Mouse (Mus musculus) myocyte (in vitro differentiated cells): ENCODE data around the gene Gm20388. TPM values are rescaled to one million over a fixed set of nuclear protein-coding genes. Genes with fewer than 3 reads are reported as not detected.

ENCODE experiments used
- H3K27me3 ChIP-seq: one replicate; pipeline ENCODE4 v1.6.1; 2011; ENCODE audit not compliant: control insufficient read depth, insufficient read depth, insufficient read length
- H3K36me3 ChIP-seq: one replicate; pipeline ENCODE4 v1.6.1; 2011; ENCODE audit not compliant: control insufficient read depth, insufficient read depth
- H3K4me2 ChIP-seq: one replicate; pipeline ENCODE4 v1.6.1; 2011; ENCODE audit warnings: low read depth, control low read depth
- H3K4me3 ChIP-seq: one replicate; pipeline ENCODE4 v1.5.1; 2011; ENCODE audit warnings: mild to moderate bottlenecking, control low read depth, moderate library complexity
- H3K79me2 ChIP-seq: one replicate; pipeline ENCODE4 v1.6.1; 2011; ENCODE audit not compliant: control insufficient read depth, insufficient read depth
- H3ac ChIP-seq: one replicate; pipeline ENCODE4 v1.6.1; 2011; ENCODE audit not compliant: control insufficient read depth, insufficient read length
- CEBPB ChIP-seq: IDR thresholded peaks from 2 replicates; pipeline ENCODE4 v1.6.1; 2011; ENCODE audit warnings: mild to moderate bottlenecking, moderate library complexity; ENCODE audit not compliant: poor library complexity, insufficient read depth, severe bottlenecking
- E2F4 ChIP-seq: IDR thresholded peaks from one replicate; pipeline ENCODE4 v1.6.1; 2011; ENCODE audit warnings: mild to moderate bottlenecking, control low read depth, moderate library complexity; ENCODE audit not compliant: insufficient read depth
- MAX ChIP-seq: IDR thresholded peaks from one replicate; pipeline ENCODE4 v1.6.1; 2011; ENCODE audit warnings: low read depth, mild to moderate bottlenecking, control low read depth
- MYOD1 ChIP-seq, 3 experiments: IDR thresholded peaks; one replicate each; pipeline ENCODE4 v1.6.1; 2011; ENCODE audit warnings: control low read depth in 2 of 3, low read depth in 2 of 3, mild to moderate bottlenecking in 2 of 3, moderate library complexity in 1 of 3; ENCODE audit not compliant: insufficient read length in 2 of 3, control insufficient read depth in 1 of 3
- MYOG ChIP-seq, 3 experiments: IDR thresholded peaks; one replicate each; pipeline ENCODE4 v1.6.1; 2011; ENCODE audit warnings: control low read depth in 2 of 3, low read depth in 2 of 3, mild to moderate bottlenecking in 2 of 3; ENCODE audit not compliant: insufficient read length in 2 of 3, control insufficient read depth in 1 of 3, insufficient read depth in 1 of 3
- POLR2A ChIP-seq: IDR thresholded peaks from one replicate; pipeline ENCODE4 v1.6.1; 2011; ENCODE audit warnings: low read depth, mild to moderate bottlenecking, control low read depth, moderate library complexity; ENCODE audit not compliant: insufficient read length
- POLR2AphosphoS2 ChIP-seq: IDR thresholded peaks from one replicate; pipeline ENCODE4 v1.6.1; 2011; ENCODE audit warnings: low read depth, control low read depth; ENCODE audit not compliant: insufficient read length
- REST ChIP-seq: IDR thresholded peaks from one replicate; pipeline ENCODE4 v1.6.1; 2011; ENCODE audit warnings: mild to moderate bottlenecking, control low read depth, moderate library complexity; ENCODE audit not compliant: insufficient read depth, insufficient read length
- SRF ChIP-seq: IDR thresholded peaks from one replicate; pipeline ENCODE4 v1.6.1; 2011; ENCODE audit warnings: low read depth; ENCODE audit not compliant: control insufficient read depth, insufficient read length
- TCF12 ChIP-seq: IDR thresholded peaks from one replicate; pipeline ENCODE4 v1.6.1; 2011; ENCODE audit warnings: mild to moderate bottlenecking, control low read depth; ENCODE audit not compliant: poor library complexity, insufficient read depth, severe bottlenecking
- TCF3 ChIP-seq: IDR thresholded peaks from one replicate; pipeline ENCODE4 v1.6.1; 2011; ENCODE audit warnings: low read depth, control low read depth; ENCODE audit not compliant: insufficient read length
- USF1 ChIP-seq: IDR thresholded peaks from one replicate; pipeline ENCODE4 v1.6.1; 2011; ENCODE audit warnings: low read depth, mild to moderate bottlenecking, control low read depth, moderate library complexity
- polyA plus RNA-seq: library from polyadenylated mRNA; unstranded; fragments of >200 nt; fragmentation: generic; extraction: Trizol; gene quantifications from one replicate; pipeline ENCODE4 v1.2.1, GENCODE M21; 2012; ENCODE audit warnings: missing spikeins

The Gm20388 gene
- polyA plus RNA-seq, 1 experiment = 15.3 TPM

GRCm38 (mm10) chr8:120191633-120192032 lies 281.0 kb downstream of the Gm20388 start:
- Histone ChIP-seq H3ac (no peak overlapping the region), H3K4me2 (no peak overlapping the region), H3K27me3 (no peaks in the 10 kb centered on the region), H3K36me3 (no peaks in the 10 kb centered on the region), H3K79me2 (no peaks in the 10 kb centered on the region), H3K4me3 (no peak overlapping the region)
- no peak for TF ChIP-seq TCF12
- no peak for TF ChIP-seq MYOD1 (IDR thresholded peaks at IDR 0.05; ENCODE audit: control insufficient read depth in 1 of 3, insufficient read length in 2 of 3, low read depth in 2 of 3)
- no peak for TF ChIP-seq POLR2A
- TF ChIP-seq SRF = no peak
- no peak for TF ChIP-seq POLR2AphosphoS2
- no peak for TF ChIP-seq MAX
- no peak for TF ChIP-seq USF1
- no peak for TF ChIP-seq TCF3
- no peak for TF ChIP-seq MYOG (IDR thresholded peaks at IDR 0.05; ENCODE audit: control insufficient read depth in 1 of 3, insufficient read depth in 1 of 3, insufficient read length in 2 of 3, low read depth in 2 of 3)
- no peak for TF ChIP-seq REST
- TF ChIP-seq E2F4 = no peak
- no peak for TF ChIP-seq CEBPB

GRCm38 (mm10) chr8:120192118-120192517 lies 281.5 kb downstream of the Gm20388 start:
- H3K36me3 ChIP-seq = no peaks in the 10 kb centered on the region
- H3ac ChIP-seq = no peak overlapping the region
- no peak overlapping the region for H3K4me2 ChIP-seq
- TF ChIP-seq TCF3 (no peak), USF1 (no peak), CEBPB (no peak), POLR2AphosphoS2 (no peak), MYOG (IDR thresholded peaks at IDR 0.05; ENCODE audit: control insufficient read depth in 1 of 3, insufficient read depth in 1 of 3, insufficient read length in 2 of 3, low read depth in 2 of 3) (no peak), E2F4 (no peak), SRF (no peak), MAX (no peak), POLR2A (no peak), MYOD1 (IDR thresholded peaks at IDR 0.05; ENCODE audit: control insufficient read depth in 1 of 3, insufficient read length in 2 of 3, low read depth in 2 of 3) (no peak), REST (no peak), TCF12 (no peak)
- no peaks in the 10 kb centered on the region for H3K79me2 ChIP-seq
- H3K27me3 ChIP-seq = no peaks in the 10 kb centered on the region
- H3K4me3 ChIP-seq = no peak overlapping the region

- Histone ChIP-seq H3K27me3 (no peaks in the 10 kb centered on the region), H3K4me3 (no peak overlapping the region), H3ac (no peak overlapping the region), H3K79me2 (no peaks in the 10 kb centered on the region), H3K36me3 (no peaks in the 10 kb centered on the region), H3K4me2 (no peak overlapping the region)
- no peak for TF ChIP-seq SRF
- TF ChIP-seq TCF12 = no peak
- no peak for TF ChIP-seq TCF3
- TF ChIP-seq MYOD1 (IDR thresholded peaks at IDR 0.05; ENCODE audit: control insufficient read depth in 1 of 3, insufficient read length in 2 of 3, low read depth in 2 of 3) = no peak
- TF ChIP-seq USF1 = no peak
These were observed 290.7 kb downstream of the Gm20388 start for GRCm38 (mm10) chr8:120201351-120201750.

- H3K79me2 ChIP-seq = no peaks in the 10 kb centered on the region
- H3K4me3 ChIP-seq = no peak overlapping the region
- H3K27me3 ChIP-seq = no peaks in the 10 kb centered on the region
- H3K4me2 ChIP-seq = no peak overlapping the region
- H3ac ChIP-seq = no peak overlapping the region
- TF ChIP-seq REST = no peak
- TF ChIP-seq SRF = no peak
- no peak for TF ChIP-seq TCF3
- TF ChIP-seq TCF12 = no peak
- TF ChIP-seq MAX = no peak
- no peak for TF ChIP-seq USF1
- H3K36me3 ChIP-seq = no peaks in the 10 kb centered on the region
These were observed 291.9 kb downstream of the Gm20388 start for GRCm38 (mm10) chr8:120202546-120202945.

- no peak for TF ChIP-seq MAX
- no peak for TF ChIP-seq MYOG (IDR thresholded peaks at IDR 0.05; ENCODE audit: control insufficient read depth in 1 of 3, insufficient read depth in 1 of 3, insufficient read length in 2 of 3, low read depth in 2 of 3)
- TF ChIP-seq POLR2AphosphoS2 = no peak
- TF ChIP-seq E2F4 = no peak
- no peak for TF ChIP-seq TCF3
- no peak for TF ChIP-seq REST
- no peak for TF ChIP-seq POLR2A
- no peak for TF ChIP-seq SRF
- TF ChIP-seq USF1 = no peak
- no peak for TF ChIP-seq CEBPB
- no peak for TF ChIP-seq MYOD1 (IDR thresholded peaks at IDR 0.05; ENCODE audit: control insufficient read depth in 1 of 3, insufficient read length in 2 of 3, low read depth in 2 of 3)
- no peak for TF ChIP-seq TCF12
- no peaks in the 10 kb centered on the region for H3K79me2 ChIP-seq
- H3K4me2 ChIP-seq = no peak overlapping the region
- no peak overlapping the region for H3K4me3 ChIP-seq
- no peaks in the 10 kb centered on the region for H3K36me3 ChIP-seq
- no peak overlapping the region for H3ac ChIP-seq
- no peaks in the 10 kb centered on the region for H3K27me3 ChIP-seq
These were observed 294.2 kb downstream of the Gm20388 start for GRCm38 (mm10) chr8:120204736-120205360.
